Mouse (Mus musculus): Measurements from ENCODE around the gene Leng9. TPM values are rescaled to one million over a fixed set of nuclear protein-coding genes. Genes with fewer than 3 reads are reported as not detected.

Gene Leng9
- polyA plus RNA-seq, 1 experiment from 2014 or later: 0.83 TPM

- Histone ChIP-seq H3K9me3 (replicated peaks) (no peaks in the 10 kb centered on the region), H3K9ac (peak overlapping the region; percentile 91), H3K27me3 (peaks cover 12% of the 10 kb centered on the region), H3K27ac (peak overlapping the region; percentile 96; the same call in 1 of the 2 replicates), H3K4me3 (replicated peaks) (peak overlapping the region; percentile 85), H3K4me2 (peak overlapping the region; percentile 99), H3K4me1 (replicated peaks) (peaks cover 56% of the 10 kb centered on the region), H3K36me3 (peaks cover 25% of the 10 kb centered on the region)
- peak; percentile 22 for ATAC-seq (ENCODE audit: low read depth)
- no peak for DNase-seq
- 8% methylated on average over 14 of the region's 14 CpGs for WGBS (ENCODE audit: insufficient replicate concordance)
Observed at GRCm38 (mm10) chr7:4150811-4151221, 642 bp upstream of the Leng9 start.

- Histone ChIP-seq H3K9ac (peak overlapping the region; percentile 91), H3K9me3 (replicated peaks) (no peaks in the 10 kb centered on the region), H3K4me2 (peak overlapping the region; percentile 99), H3K4me1 (replicated peaks) (peaks cover 56% of the 10 kb centered on the region), H3K27me3 (peaks cover 12% of the 10 kb centered on the region), H3K36me3 (peaks cover 38% of the 10 kb centered on the region), H3K27ac (peak overlapping the region; percentile 96), H3K4me3 (replicated peaks) (peak overlapping the region; percentile 85)
- DNase-seq: peak; percentile 66
- ATAC-seq (ENCODE audit: low read depth): peak; percentile 77
- WGBS (ENCODE audit: insufficient replicate concordance): under 1% methylated on average over 64 of the region's 64 CpGs
Observed at GRCm38 (mm10) chr7:4149209-4150054, 742 bp downstream of the Leng9 start.

GRCm38 (mm10) chr7:4148341-4149208 is 1.6 kb downstream of the Leng9 start:
- ATAC-seq (ENCODE audit: low read depth): peak; percentile 7
- Histone ChIP-seq H3K36me3 (peaks cover 47% of the 10 kb centered on the region), H3K9me3 (replicated peaks) (no peaks in the 10 kb centered on the region), H3K4me1 (replicated peaks) (peaks cover 52% of the 10 kb centered on the region), H3K27me3 (peaks cover 12% of the 10 kb centered on the region), H3K4me3 (replicated peaks) (peak overlapping the region; percentile 85), H3K9ac (peak overlapping the region; percentile 91), H3K27ac (peak overlapping the region; percentile 96), H3K4me2 (peak overlapping the region; percentile 99)
- 33% methylated on average over 18 of the region's 18 CpGs for WGBS (ENCODE audit: insufficient replicate concordance)
- DNase-seq: no peak

GRCm38 (mm10) chr7:4147836-4148235 is 2.3 kb downstream of the Leng9 start:
- 83% methylated on average over 4 of the region's 4 CpGs for WGBS (ENCODE audit: insufficient replicate concordance)
- peak overlapping the region; percentile 96; the same call in 1 of the 2 replicates for H3K27ac ChIP-seq
- no peaks in the 10 kb centered on the region for H3K9me3 ChIP-seq (replicated peaks)
- peak overlapping the region; percentile 85; the same call in 1 of the 2 replicates for H3K4me3 ChIP-seq (replicated peaks)
- peaks cover 52% of the 10 kb centered on the region for H3K4me1 ChIP-seq (replicated peaks)
- ATAC-seq (ENCODE audit: low read depth) (no peak), DNase-seq (no peak)
- H3K9ac ChIP-seq: no peak overlapping the region
- peaks cover 12% of the 10 kb centered on the region for H3K27me3 ChIP-seq
- H3K36me3 ChIP-seq: peaks cover 54% of the 10 kb centered on the region
- peak overlapping the region; percentile 99; the same call in 1 of the 2 replicates for H3K4me2 ChIP-seq

- Histone ChIP-seq H3K4me3 (replicated peaks) (no peak overlapping the region), H3K27ac (no peak overlapping the region; the same call in 1 of the 2 replicates), H3K4me1 (replicated peaks) (peaks cover 52% of the 10 kb centered on the region), H3K9me3 (replicated peaks) (no peaks in the 10 kb centered on the region), H3K27me3 (peaks cover 9% of the 10 kb centered on the region), H3K4me2 (0 out of 2 replicates have a peak overlapping the region, but pooled peaks have one; percentile 11), H3K36me3 (peaks cover 59% of the 10 kb centered on the region), H3K9ac (no peak overlapping the region)
- no peak for ATAC-seq (ENCODE audit: low read depth)
- WGBS (ENCODE audit: insufficient replicate concordance): 66% methylated on average over 20 of the region's 20 CpGs
- no peak for DNase-seq
Observed at GRCm38 (mm10) chr7:4147371-4147770, 2.8 kb downstream of the Leng9 start.

- H3K4me1 ChIP-seq (replicated peaks): peaks cover 50% of the 10 kb centered on the region
- ATAC-seq (ENCODE audit: low read depth) (no peak), DNase-seq (no peak)
- no peaks in the 10 kb centered on the region for H3K9me3 ChIP-seq (replicated peaks)
- H3K4me2 ChIP-seq: 0 out of 2 replicates have a peak overlapping the region, but pooled peaks have one; percentile 11
- peaks cover 4% of the 10 kb centered on the region for H3K27me3 ChIP-seq
- peaks cover 68% of the 10 kb centered on the region for H3K36me3 ChIP-seq
- H3K9ac ChIP-seq: no peak overlapping the region; the same call in 1 of the 2 replicates
- H3K4me3 ChIP-seq (replicated peaks): no peak overlapping the region
- H3K27ac ChIP-seq: no peak overlapping the region
- WGBS (ENCODE audit: insufficient replicate concordance): 87% methylated on average over 23 of the region's 23 CpGs
Observed at GRCm38 (mm10) chr7:4146241-4147180, 3.7 kb downstream of the Leng9 start.

- DNase-seq: no peak
- WGBS (ENCODE audit: insufficient replicate concordance): 69% methylated on average over 6 of the region's 6 CpGs
Observed at GRCm38 (mm10) chr7:4145552-4146190, 4.5 kb downstream of the Leng9 start.

GRCm38 (mm10) chr7:4144766-4145551 is 5.2 kb downstream of the Leng9 start:
- H3K4me3 ChIP-seq (replicated peaks): no peak overlapping the region
- WGBS (ENCODE audit: insufficient replicate concordance): 91% methylated on average over 20 of the region's 20 CpGs
- H3K4me2 ChIP-seq: no peak overlapping the region
- peaks cover 34% of the 10 kb centered on the region for H3K4me1 ChIP-seq (replicated peaks)
- no peaks in the 10 kb centered on the region for H3K9me3 ChIP-seq (replicated peaks)
- no peak overlapping the region for H3K9ac ChIP-seq
- no peaks in the 10 kb centered on the region for H3K27me3 ChIP-seq
- H3K36me3 ChIP-seq: peaks cover 83% of the 10 kb centered on the region
- DNase-seq (no peak), ATAC-seq (ENCODE audit: low read depth) (no peak)
- no peak overlapping the region for H3K27ac ChIP-seq

More at GRCm38 (mm10) chr7:4145552-4146190, 4.5 kb downstream of the Leng9 start:
- no peaks in the 10 kb centered on the region for H3K27me3 ChIP-seq
- no peak for ATAC-seq (ENCODE audit: low read depth)
- no peak overlapping the region for H3K9ac ChIP-seq
- peaks cover 41% of the 10 kb centered on the region for H3K4me1 ChIP-seq (replicated peaks)
- H3K27ac ChIP-seq: no peak overlapping the region
- H3K4me3 ChIP-seq (replicated peaks): no peak overlapping the region
- H3K9me3 ChIP-seq (replicated peaks): no peaks in the 10 kb centered on the region
- peaks cover 76% of the 10 kb centered on the region for H3K36me3 ChIP-seq
- no peak overlapping the region for H3K4me2 ChIP-seq

- Histone ChIP-seq H3K4me1 (replicated peaks) (peaks cover 32% of the 10 kb centered on the region), H3K9ac (no peak overlapping the region), H3K4me2 (no peak overlapping the region), H3K27me3 (no peaks in the 10 kb centered on the region), H3K36me3 (peaks cover 92% of the 10 kb centered on the region), H3K27ac (no peak overlapping the region), H3K9me3 (replicated peaks) (no peaks in the 10 kb centered on the region), H3K4me3 (replicated peaks) (no peak overlapping the region)
- ATAC-seq (ENCODE audit: low read depth) (no peak), DNase-seq (no peak)
- 91% methylated on average over 13 of the region's 13 CpGs for WGBS (ENCODE audit: insufficient replicate concordance)
Observed at GRCm38 (mm10) chr7:4144046-4144445, 6.1 kb downstream of the Leng9 start.

All from liver, embryonic 13.5 days (tissue).